Mouse (Mus musculus): ENCODE results near the gene Lrpprc.

DNA sequence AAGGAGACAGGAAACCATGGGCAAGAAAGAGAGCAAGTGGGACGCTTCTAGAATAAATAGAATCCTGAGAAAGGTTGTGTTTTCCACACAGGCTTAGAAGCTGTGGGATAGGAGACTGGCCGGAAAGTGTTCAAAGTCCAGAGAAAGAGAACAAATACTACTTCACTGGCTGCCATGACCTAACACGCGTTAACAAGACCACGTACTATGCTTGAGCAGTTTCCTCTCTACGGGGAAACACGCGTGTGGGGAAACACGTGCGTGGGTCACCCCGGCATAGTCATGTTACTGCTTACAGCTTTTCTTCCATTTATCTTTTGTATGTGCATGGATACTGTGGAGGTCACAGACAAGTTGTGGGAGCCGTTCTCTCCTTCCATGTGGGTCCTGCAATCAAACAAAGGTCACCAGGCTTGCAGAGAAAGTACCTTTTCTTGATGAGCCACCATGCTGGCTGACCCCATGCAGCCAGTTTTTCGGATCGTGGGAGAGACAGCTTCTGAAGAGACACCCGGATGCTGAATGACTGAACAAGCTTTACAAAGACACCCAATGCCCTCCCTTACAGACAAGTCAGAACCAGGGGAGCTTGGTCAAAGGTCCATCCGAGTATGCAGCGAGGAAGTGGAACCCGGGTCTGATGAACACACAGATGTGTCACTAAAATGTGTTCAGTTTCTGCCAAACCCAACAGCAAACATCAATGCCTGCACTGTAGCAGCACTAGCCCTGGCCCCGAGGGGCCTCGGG, 2.0 kb downstream of the Lrpprc start:
- TF ChIP-seq CTCF (IDR thresholded peaks at IDR 0.05; ENCODE audit: extremely low read depth, insufficient read length, insufficient replicate concordance, low read depth, low read length), result no peak
- no peak for TF ChIP-seq POLR2A (IDR thresholded peaks at IDR 0.05; ENCODE audit: low read depth, low read length)

Data from small intestine, adult 2 months (tissue).